8 mouse cellular contexts compared by ENCODE assay signal in genomic region chr6:24347745-24348480, GRCm38 (mm10).
DNase-seq lines count a peak whose midpoint lies in the region; ATAC-seq and TF ChIP-seq lines count a peak whose summit lies in the region.

No protein-coding gene starts in this region.

- no peak for TF ChIP-seq CTCF in heart, postnatal 0 days (IDR thresholded peaks at IDR 0.05; ENCODE audit: low read depth)

- 0 out of 2 replicates have a peak, but pooled peaks have one; percentile 14 for ATAC-seq in heart, postnatal 0 days (ENCODE audit: insufficient read depth, low read depth)
- ATAC-seq in megakaryocyte-erythroid progenitor cell, adult 5-6 weeks (replicated peaks; ENCODE audit: low FRiP score, low TSS enrichment, poor library complexity, severe bottlenecking), result peak; percentile 37; the same call in 1 of the 2 replicates

- H3K27ac ChIP-seq in heart, postnatal 0 days (ENCODE audit: low read depth), result no peak overlapping the region

- DNase-seq in adrenal gland, postnatal 14 days, result peak; percentile 23
- no peak for DNase-seq in adrenal gland, postnatal 25 days
- DNase-seq in R1 (ENCODE audit: low read depth, low spot score), result peak; percentile 85
- no peak for DNase-seq in heart, postnatal 0 days (ENCODE audit: low spot score)
- peak; percentile 91 for DNase-seq in kidney, postnatal 14 days
- peak; percentile 63 for DNase-seq in thymus, postnatal 14 days
- no peak for DNase-seq in right cerebral cortex, postnatal 4 days

- no peaks in the 10 kb centered on the region for H3K9me3 ChIP-seq in heart, postnatal 0 days (replicated peaks; ENCODE audit: control insufficient read depth, low read length)

- WGBS in heart, postnatal 0 days, result 56% methylated on average over 13 of the region's 13 CpGs

- TF ChIP-seq EP300 in heart, postnatal 0 days (IDR thresholded peaks at IDR 0.05; ENCODE audit: low read depth), result no peak

- H3K4me2 ChIP-seq in heart, postnatal 0 days (ENCODE audit: low read depth, low read length), result no peak overlapping the region; the same call in 1 of the 2 replicates

- H3K27me3 ChIP-seq in heart, postnatal 0 days (ENCODE audit: control insufficient read depth, insufficient read depth, low read length), result no peaks in the 10 kb centered on the region

- H3K36me3 ChIP-seq in heart, postnatal 0 days (replicated peaks; ENCODE audit: control insufficient read depth, insufficient read depth, low read length), result no peaks in the 10 kb centered on the region

- no peaks in the 10 kb centered on the region for H3K4me1 ChIP-seq in heart, postnatal 0 days (ENCODE audit: control insufficient read depth, insufficient read depth)

- no peak overlapping the region for H3K4me3 ChIP-seq in heart, postnatal 0 days (ENCODE audit: low read depth, low read length)

- no peak overlapping the region for H3K9ac ChIP-seq in heart, postnatal 0 days (replicated peaks; ENCODE audit: low read depth, low read length)

Comparison
In these comparisons a context has a peak if more than half of its experiments do, and no peak if none do; other contexts are left out.
1. DNase-seq: peak in adrenal gland, postnatal 14 days (single experiment), R1 (single experiment), kidney, postnatal 14 days (single experiment) and thymus, postnatal 14 days (single experiment); none in adrenal gland, postnatal 25 days (single experiment), heart, postnatal 0 days (single experiment) and right cerebral cortex, postnatal 4 days (single experiment).